Mouse (Mus musculus) intestine, postnatal 0 days (tissue): ENCODE data around the gene Ramp2. TPM values are rescaled to one million over a fixed set of nuclear protein-coding genes. Genes with fewer than 3 reads are reported as not detected.

Experiments used
- ATAC-seq: fragments of 200-750 bp; cut with Nextera tagmentation; 2 replicates; pipeline ENCODE4 v1.8.0; 2017; ENCODE audit warnings: mild to moderate bottlenecking, moderate TSS enrichment, moderate library complexity
- H3K27ac ChIP-seq: fragments of 300-500 bp; sonication (generic); 2 replicates; pipeline ENCODE4 v1.5.1; 2014; ENCODE audit warnings: mild to moderate bottlenecking, low read depth, low read length, moderate library complexity
- H3K27me3 ChIP-seq: fragments of 300-500 bp; sonication (generic); replicated peaks from 2 replicates; pipeline ENCODE4 v1.6.1; 2014; ENCODE audit warnings: low read length, mixed read lengths; ENCODE audit not compliant: control insufficient read depth, insufficient read depth
- H3K36me3 ChIP-seq: fragments of 300-500 bp; sonication (generic); 2 replicates; pipeline ENCODE4 v1.6.1; 2014; ENCODE audit warnings: mild to moderate bottlenecking, moderate library complexity; ENCODE audit not compliant: control insufficient read depth, insufficient read depth
- H3K4me1 ChIP-seq: fragments of 300-500 bp; sonication (generic); replicated peaks from 2 replicates; pipeline ENCODE4 v1.6.1; 2014; ENCODE audit warnings: antibody characterized with exemption, low read length, mixed read lengths; ENCODE audit not compliant: control insufficient read depth, insufficient read depth
- H3K4me2 ChIP-seq: fragments of 300-500 bp; sonication (generic); replicated peaks from 2 replicates; pipeline ENCODE4 v1.6.1; 2014; ENCODE audit warnings: low read depth, mild to moderate bottlenecking, moderate library complexity
- H3K4me3 ChIP-seq: fragments of 300-500 bp; sonication (generic); 2 replicates; pipeline ENCODE4 v1.5.1; 2014; ENCODE audit warnings: low read depth, low read length
- H3K9ac ChIP-seq: fragments of 300-500 bp; sonication (generic); 2 replicates; pipeline ENCODE4 v1.6.1; 2014; ENCODE audit warnings: mild to moderate bottlenecking, low read depth, low read length
- H3K9me3 ChIP-seq: fragments of 300-500 bp; sonication (generic); 2 replicates; pipeline ENCODE4 v1.6.1; 2016; ENCODE audit warnings: mixed run types; ENCODE audit not compliant: control insufficient read depth
- CTCF ChIP-seq: sonication (generic); IDR thresholded peaks from 2 replicates; pipeline ENCODE4 v1.5.1; 2016; ENCODE audit warnings: low read depth, mild to moderate bottlenecking, control low read depth, antibody characterized with exemption, moderate library complexity
- WGBS: fragments of 180-500 bp; shearing (Covaris S2); extraction: QIAGEN DNeasy Blood & Tissue Kit; methylation state at CpG from one replicate; pipeline ENCODE4 v1.1.7; 2014; 5-methylcytosine and 5-hydroxymethylcytosine counted together
- polyA plus RNA-seq: library from polyadenylated mRNA; unstranded; fragments of >200 nt; fragmentation: Nextera tagmentation; extraction: Ambion mirVana; gene quantifications from 2 replicates; pipeline ENCODE4 v1.2.1, GENCODE M21; 2015

Ramp2 gene
- polyA plus RNA-seq, 1 experiment from 2014 or later = 74.7 TPM

DNA sequence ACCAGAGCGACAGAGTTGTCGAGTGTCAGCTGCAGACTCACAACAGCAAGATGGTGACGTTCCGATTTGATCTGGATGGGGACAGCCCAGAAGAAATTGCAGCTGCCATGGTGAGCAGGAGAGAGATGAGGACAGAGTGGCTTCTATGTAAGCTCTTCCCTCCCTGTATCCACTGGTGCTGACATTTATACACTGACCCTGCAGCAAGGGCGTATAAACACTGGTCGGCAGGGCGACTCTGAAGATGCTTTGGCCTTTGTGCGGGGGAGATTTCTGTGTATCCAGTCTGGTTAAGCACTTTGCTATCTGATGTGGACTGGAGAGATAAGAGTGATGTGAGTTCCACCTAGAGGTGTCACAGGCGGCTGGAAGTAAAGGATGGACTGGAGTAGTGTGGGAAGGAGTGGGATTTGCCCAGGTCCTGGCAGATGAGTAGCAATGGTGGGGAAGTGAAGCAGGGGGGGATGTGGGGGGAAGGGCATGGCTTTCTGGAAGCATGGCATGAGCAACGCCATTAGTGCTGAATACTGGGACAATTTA is 23.8 kb downstream of the Ramp2 start:
- ATAC-seq = 0 out of 2 replicates have a peak, but pooled peaks have one; percentile 36
- H3K9me3 ChIP-seq = no peaks in the 10 kb centered on the region
- TF ChIP-seq CTCF = no peak
- no peak overlapping the region for H3K4me2 ChIP-seq
- no peak overlapping the region for H3K9ac ChIP-seq
- WGBS = 13% methylated on average over 10 of the region's 10 CpGs
- no peaks in the 10 kb centered on the region for H3K27me3 ChIP-seq
- no peak overlapping the region for H3K4me3 ChIP-seq
- H3K4me1 ChIP-seq = no peaks in the 10 kb centered on the region
- no peaks in the 10 kb centered on the region for H3K36me3 ChIP-seq
- H3K27ac ChIP-seq = no peak overlapping the region

DNA sequence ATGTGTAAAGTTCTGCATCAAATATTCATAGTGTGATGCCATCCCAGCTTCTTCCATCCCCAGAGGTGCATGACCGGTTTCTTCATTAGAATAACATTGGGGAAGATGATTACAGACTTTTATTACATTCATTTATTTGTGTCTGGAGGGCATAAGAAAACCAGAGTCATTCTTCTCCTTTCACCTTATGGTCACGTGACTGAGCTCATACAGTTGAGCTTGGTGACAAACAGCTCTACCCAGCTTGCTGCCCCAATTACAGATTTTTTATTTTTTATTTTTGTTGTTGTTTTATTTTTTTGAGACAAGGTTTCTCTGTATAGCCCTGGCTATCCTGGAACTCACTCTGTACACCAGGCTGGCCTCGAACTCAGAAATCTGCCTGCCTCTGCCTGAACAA is 26.6 kb downstream of the Ramp2 start:
- Histone ChIP-seq H3K4me2 (no peak overlapping the region), H3K9ac (no peak overlapping the region), H3K36me3 (no peaks in the 10 kb centered on the region; the same call in 1 of the 2 replicates), H3K4me1 (peaks cover 13% of the 10 kb centered on the region), H3K4me3 (no peak overlapping the region), H3K9me3 (no peaks in the 10 kb centered on the region), H3K27ac (no peak overlapping the region), H3K27me3 (no peaks in the 10 kb centered on the region)
- 86% methylated on average over 3 of the region's 3 CpGs for WGBS
- TF ChIP-seq CTCF = no peak
- ATAC-seq = no peak

DNA sequence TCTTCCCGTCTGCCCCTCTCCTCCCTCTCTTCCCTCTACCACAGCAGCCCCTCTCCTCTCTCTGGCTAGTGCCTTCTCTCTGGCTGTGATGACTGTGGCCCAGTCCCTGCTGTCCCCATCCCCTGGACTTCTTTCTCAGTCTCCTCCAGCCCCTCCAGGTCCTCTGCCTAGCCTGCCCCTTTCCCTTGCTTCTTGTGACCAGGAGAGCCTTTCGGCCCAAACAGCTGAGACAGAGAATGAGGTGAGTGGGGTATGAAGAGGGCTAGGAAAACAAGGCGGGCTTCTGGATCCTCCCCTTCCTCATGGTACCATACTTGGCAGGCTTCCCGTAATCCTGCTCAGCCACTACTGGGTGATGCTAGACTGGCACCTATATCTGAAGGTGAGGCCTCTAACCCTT is 29.5 kb downstream of the Ramp2 start:
- no peak for ATAC-seq
- Histone ChIP-seq H3K27ac (no peak overlapping the region), H3K9me3 (no peaks in the 10 kb centered on the region), H3K27me3 (no peaks in the 10 kb centered on the region), H3K4me1 (peaks cover 18% of the 10 kb centered on the region), H3K36me3 (no peaks in the 10 kb centered on the region; the same call in 1 of the 2 replicates), H3K9ac (no peak overlapping the region), H3K4me2 (no peak overlapping the region), H3K4me3 (no peak overlapping the region)
- no peak for TF ChIP-seq CTCF
- WGBS = 76% methylated on average over 4 of the region's 4 CpGs

DNA sequence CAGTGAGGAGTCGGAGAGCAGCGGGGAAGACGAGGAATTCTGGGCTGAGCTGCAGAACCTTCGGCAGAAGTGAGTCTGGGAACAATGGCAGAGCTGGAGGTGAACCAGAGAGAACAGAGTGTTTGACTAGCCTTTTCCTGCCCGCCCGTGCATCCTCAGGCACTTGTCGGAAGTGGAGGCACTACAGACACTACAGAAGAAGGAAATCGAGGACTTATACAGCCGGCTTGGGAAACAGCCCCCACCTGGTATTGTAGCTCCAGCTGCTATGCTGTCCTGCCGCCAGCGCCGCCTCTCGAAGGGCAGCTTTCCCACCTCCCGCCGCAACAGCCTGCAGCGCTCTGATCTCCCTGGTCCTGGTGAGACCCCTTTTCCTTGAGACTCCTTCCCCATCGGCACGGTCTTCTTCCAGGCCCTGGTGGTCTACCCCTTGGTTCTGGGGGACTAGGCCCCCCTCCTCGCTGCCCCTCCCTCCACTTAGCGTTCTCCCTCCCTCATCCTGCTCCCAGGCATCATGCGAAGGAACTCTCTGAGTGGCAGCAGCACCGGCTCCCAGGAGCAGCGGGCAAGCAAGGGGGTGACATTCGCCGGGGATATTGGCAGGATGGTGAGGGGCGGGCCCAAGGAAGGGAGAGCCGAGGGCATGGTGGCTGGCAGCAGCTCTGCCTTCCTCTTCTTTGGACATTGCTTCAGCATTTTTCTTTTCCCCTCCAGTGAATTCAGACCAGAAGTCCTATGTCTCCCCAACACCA is 30.7 kb downstream of the Ramp2 start:
- Histone ChIP-seq H3K27ac (no peak overlapping the region; the same call in 1 of the 2 replicates), H3K9me3 (no peaks in the 10 kb centered on the region), H3K36me3 (no peaks in the 10 kb centered on the region; the same call in 1 of the 2 replicates), H3K4me3 (peak overlapping the region; percentile 7; the same call in 1 of the 2 replicates), H3K9ac (no peak overlapping the region), H3K27me3 (no peaks in the 10 kb centered on the region), H3K4me1 (peaks cover 18% of the 10 kb centered on the region), H3K4me2 (peak overlapping the region; percentile 75)
- 47% methylated on average over 27 of the region's 27 CpGs for WGBS
- TF ChIP-seq CTCF = no peak
- ATAC-seq = no peak

DNA sequence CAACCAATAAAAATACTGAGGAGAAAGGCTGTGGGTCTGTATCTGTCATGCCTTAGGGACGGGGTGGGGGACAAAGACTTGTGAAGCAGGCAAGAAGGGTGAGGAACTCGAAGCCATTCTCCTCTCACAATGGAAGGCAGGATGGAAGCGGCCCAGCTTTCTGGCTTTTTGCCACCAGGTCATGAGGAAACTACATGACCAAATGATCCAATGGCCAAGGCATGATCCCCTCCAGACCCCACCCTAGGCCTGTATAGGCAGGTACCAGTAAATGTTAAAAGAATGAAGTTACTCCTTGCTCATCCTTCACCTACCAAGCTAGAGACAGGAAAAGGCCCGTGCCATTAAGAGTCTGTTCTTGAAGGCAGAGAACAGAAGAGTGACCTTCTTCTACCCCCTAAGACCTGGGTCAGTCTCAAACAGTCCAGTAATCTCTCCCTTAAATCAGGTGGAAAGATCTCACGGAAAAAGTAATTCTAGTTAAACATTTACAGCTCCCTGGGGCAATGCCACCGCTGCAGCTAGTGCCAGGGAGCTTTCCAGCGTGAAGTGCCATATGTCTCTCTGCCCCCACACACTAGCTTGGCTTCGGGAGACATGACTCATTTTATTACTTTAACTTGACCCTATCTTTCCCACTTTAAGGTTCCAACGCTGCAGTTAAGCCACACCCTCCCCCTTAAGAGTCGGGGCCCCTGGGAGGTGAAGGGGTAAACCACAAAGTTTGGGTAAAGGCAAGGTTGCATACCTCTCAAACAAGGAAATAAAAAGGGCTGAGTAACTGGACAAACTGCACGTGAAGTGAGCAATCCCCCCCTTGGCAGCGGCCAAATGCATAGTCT is 31.8 kb downstream of the Ramp2 start:
- 36% methylated on average over 12 of the region's 12 CpGs for WGBS
- Histone ChIP-seq H3K4me3 (peak overlapping the region; percentile 89), H3K27ac (peak overlapping the region; percentile 84), H3K9ac (peak overlapping the region; percentile 76; the same call in 1 of the 2 replicates), H3K36me3 (no peaks in the 10 kb centered on the region; the same call in 1 of the 2 replicates), H3K27me3 (no peaks in the 10 kb centered on the region), H3K4me2 (peak overlapping the region; percentile 75), H3K9me3 (no peaks in the 10 kb centered on the region), H3K4me1 (peaks cover 18% of the 10 kb centered on the region)
- no peak for TF ChIP-seq CTCF
- peak; percentile 66 for ATAC-seq
